Mouse (Mus musculus) left cerebral cortex, postnatal 36 days (tissue): Measurements from ENCODE around the gene B3gnt8. TPM values are rescaled to one million over a fixed set of nuclear protein-coding genes. Genes with fewer than 3 reads are reported as not detected.

Experiments
- DNase-seq, 2 experiments: peaks; one replicate each; pipeline ENCODE4 v3.0.0; 2021 to 2022; ENCODE audit warnings: low spot score in 2 of 2, mixed read lengths in 1 of 2
- intact Hi-C: fragments of 180-260 bp; cut with DNase I; formaldehyde crosslinking; loops from one replicate; pipeline ENCODE4 v1.15.1; 2025
- total RNA-seq, 2 experiments: library from RNA; stranded (reverse); gene quantifications; 2 replicates each; pipeline ENCODE4 v1.2.3; 2021

The B3gnt8 gene
- total RNA-seq, 2 experiments from 2014 or later: 0.20 to 1.1 TPM

DNA sequence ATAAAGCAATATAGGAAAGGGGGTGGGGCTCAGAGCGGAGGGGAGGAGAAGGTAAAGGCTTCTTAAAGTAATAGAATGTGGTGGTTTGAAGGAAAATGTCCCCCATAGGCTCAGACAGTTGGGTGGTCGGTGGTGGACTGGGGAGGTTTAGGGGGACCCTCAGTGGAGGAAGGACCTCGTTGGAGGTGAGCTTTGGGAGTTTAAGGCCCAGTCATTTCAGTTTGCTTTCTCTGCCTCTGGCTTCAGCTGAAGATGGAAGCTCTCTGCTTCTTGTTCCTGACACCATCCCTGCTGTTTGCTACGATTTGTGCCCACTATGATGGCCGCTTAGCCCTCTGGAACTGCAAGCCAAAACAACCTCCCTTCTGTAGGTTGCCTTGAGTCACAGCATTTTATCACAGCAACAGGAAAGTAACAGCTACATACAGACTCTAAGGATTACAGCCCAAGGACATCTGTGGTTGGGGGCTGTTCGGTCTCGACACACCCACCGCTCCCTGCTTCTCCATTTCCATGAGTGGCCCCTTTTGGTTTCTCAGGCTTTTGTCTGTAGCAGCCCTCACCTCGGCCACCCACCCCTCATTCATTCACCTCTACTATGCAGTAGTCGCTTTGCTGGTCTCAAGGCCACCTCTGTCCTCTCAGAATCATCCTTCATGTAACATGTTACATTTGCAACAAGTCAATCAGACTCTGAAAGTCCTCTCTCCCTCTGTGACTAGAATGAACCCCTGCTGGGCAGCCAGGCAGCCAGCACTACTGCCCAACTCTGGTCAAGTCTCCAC is 8.9 kb upstream of the B3gnt8 start:
- no peak for DNase-seq
- intact Hi-C loops: no loop called here

DNA sequence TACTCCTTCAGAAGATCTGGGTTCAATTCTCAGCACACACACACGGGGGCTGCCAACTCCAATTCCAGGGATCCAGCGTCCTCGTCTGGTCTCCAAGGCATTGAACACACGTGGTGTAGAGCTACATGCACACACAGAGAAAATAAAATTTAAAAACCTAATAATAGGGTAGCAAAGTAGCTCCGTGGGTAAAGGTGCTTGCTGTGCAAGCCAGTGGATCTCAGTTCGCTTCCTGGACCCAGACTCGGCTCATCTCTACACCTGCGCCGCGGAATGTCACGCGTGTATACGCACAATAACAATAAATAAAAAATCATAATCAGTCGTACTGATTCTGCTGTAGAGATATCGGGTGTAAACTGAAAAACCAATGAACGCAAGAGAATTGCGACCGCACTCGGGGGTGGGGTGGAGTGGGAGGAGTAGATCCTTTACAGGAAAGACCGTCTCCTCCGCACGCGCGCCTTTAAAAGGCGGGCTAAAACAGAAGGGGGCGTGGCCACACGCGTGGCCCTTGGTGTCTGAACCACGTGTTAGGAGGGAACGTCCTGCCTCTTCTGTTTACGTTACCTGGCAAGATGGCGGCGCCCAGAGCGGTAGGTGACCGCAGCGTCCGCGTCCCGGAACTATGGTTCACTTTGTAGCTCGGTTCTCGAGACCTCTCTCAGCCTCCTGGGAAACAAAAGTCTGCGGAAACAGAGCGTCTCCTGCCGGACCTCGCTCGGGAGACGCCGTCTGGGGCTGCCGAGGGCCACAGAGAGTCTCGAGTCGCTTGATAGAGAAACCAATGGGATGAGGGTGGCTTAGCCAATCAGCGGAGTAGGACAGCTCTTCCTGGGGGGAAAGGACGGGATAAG is 7.4 kb upstream of the B3gnt8 start, which contains the start of gene Dmac2:
Gene Dmac2 (plus strand): TSS at position 550 of the 857 bp plus-strand sequence.
- intact Hi-C loops: no loop called here
- DNase-seq: peak; percentile 90 to 91

DNA sequence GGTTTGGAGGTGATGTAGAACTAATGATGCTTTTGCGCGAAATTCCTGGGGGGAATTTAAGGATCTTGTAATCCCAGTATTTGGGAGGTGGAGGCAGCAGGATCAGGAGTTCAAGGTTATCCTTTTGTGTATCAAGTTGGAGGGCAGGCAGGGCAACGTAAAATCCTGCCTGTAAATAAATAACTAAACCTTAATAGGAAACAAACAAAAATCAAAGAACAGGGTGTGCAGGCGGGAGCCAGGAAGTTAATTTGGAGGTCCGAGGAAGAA is 6.8 kb upstream of the B3gnt8 start:
- intact Hi-C loops: no loop called here
- no peak for DNase-seq

DNA sequence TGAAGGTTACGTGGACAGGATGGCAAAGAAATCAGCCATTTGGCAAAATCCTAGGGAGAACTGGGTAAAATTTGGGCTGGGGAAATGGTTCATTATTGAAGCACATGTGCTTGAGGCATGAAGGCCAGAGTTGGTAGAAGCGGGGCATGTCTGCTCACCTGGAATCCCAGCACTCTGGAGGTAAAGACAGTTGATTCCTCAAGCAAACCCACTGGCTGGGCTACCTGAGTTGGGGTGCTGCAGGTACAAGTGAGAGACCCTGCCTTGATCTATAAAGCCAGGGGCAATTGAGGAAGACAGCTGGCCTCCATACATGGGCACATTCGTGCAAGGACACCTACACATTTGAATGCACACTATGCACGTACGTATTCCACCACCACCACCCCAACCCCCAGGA is 6.4 kb upstream of the B3gnt8 start:
- intact Hi-C loops: no loop called here
- peak in 1 of 2 experiments; percentile 2 for DNase-seq

DNA sequence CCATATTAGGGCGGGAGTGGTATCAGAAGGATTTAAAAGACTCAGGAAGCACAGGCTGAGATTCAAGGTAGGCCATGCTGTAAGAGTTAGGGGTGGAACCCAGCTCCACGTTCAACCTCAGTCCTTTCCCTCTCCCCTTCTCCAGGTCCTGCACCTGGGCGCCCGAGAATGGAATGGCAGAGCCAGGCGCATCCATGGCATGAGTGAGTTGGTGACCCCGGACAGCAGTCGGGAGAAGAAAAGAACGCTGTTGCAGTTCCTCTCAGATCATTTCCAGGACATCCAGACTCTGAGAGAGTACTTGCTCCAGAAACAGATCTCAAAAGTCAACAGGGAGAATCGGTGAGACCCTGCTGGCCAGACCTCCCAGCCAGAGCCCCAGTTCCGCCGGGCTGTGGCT is 5.7 kb upstream of the B3gnt8 start:
- intact Hi-C loops: no loop called here
- no peak for DNase-seq

DNA sequence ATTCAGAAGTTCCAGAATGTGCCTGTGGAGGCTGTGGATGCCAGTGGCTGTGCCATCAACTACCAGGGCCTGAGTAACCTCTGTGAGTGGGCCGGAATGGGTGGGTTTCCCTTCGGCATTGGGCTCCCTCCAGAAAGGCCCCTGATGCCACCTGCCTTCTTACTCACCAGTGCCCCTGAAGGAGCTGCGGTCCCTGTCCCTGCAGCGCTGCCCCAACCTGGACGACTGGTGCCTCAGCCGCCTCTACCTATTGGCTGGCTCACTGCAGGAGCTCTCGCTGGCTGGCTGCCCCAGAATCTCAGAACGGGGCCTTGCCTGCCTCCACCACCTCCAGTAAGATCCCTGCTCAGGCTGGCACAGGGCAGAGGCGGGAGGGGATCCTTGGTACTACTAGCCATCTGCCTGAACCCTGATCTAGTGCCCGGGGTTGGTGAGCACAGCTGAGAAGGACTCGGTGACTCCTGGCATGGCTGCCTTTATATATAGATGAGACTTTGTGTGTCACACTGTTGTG is 2.5 kb upstream of the B3gnt8 start:
- DNase-seq: no peak
- intact Hi-C loops: no loop called here

DNA sequence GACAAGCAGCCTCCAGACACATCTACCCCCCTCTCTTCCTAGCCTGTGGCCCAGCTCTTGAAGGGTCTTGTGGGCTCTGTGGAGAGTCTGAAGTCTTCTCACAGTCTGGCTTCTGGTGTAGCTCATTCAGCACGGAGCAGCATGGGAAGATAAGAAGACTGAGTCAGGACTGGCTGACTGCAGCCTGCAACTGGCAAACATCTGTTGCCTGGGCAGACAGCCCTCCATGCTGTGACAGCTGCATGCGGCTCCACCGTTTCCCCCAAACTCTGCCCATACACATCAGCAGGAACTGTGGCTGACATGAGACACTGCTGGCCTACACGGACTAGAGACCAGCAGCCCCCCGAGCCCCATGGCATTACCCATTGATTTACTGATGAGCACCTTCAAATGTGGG is 1.6 kb upstream of the B3gnt8 start:
- intact Hi-C loops: no loop called here

DNA sequence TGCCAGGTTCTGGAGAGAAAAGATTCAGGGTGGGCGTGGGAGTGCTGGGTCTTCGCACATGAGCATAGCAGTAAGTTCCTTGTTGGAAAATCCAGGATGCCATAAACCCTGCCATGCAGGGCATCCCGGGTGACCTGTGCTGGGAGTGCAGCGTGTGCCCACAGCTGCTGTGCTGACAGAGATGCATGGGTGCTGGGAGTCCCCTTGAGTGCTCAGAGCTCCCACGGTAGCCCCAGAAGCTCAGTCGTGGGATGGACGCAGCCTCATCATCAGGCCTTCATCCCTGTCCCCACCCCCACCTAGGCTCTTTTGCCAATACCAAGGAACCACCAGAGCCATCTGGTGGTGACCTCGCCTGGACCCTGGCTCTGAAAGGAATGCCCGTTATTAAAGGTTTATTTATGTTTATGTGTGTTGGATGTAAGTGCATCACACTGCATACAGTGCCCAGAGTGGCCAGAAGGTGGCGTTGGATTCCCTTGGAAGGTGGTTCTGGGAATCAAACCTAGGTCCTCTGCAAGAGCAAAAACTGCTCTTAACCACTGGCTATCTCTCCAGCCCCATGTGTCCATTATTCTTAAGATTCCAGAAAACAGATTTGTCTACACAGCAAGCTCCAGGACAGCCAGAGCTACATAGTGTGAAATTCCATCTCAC is 732 bp upstream of the B3gnt8 start:
- intact Hi-C loops: no loop called here
- DNase-seq: no peak

More for the DNA sequence above, 1.6 kb upstream of the B3gnt8 start:
- DNase-seq: no peak

DNA sequence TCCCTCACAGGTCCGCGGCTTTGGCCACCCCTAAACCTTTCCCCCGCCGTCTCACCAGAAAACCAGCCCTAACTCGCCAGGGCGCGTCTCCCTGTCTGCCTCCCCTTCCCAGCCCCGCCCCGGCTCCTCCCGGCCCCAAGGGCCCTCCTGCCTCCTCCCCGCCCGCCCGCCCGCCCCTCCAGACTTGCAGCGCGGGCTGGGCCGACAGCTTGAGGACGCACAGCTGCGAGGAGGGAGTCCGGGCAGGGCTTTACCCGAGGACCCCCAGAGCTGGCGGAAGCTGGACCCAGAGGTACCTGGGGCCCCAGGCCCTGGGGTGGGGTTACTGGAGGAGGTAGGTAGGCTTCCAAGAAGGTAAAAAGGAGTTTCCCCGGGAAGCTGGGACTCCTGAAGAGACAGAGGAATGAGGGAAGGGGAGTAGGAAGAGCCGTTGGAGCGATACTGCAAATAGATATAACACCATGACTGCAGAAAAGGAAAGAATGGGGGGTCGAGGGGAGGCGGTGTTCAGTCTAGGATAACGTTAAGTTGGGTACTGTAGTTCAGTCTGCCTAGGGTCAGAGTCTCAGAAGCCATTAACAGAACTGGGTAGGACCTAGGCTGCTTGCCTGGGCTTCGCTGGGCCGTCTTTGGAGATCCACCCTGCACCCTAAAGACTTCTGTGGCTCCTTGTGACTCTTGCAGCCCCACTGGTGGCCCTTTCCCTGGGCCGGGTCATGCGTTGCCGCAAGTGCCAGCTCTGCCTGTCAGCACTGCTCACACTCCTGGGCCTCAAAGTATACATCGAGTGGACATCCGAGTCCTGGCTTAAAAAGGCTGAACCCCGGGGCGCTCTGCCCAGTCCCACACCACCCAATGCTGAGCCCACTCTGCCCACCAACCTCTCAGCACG is 1.2 kb downstream of the B3gnt8 start:
- DNase-seq: no peak
- intact Hi-C loops: no loop called here

DNA sequence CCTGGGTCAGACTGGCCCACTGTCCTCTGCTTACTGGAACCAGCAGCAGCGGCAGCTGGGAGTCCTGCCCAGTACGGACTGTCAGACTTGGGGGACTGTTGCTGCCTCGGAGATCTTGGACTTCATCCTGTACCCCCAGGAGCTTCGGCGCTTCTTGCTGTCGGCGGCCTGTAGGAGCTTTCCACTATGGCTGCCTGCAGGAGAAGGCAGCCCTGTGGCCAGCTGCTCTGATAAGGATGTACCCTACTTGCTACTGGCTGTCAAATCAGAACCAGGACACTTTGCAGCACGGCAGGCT is 1.8 kb downstream of the B3gnt8 start:
- intact Hi-C loops: no loop called here
- no peak for DNase-seq

DNA sequence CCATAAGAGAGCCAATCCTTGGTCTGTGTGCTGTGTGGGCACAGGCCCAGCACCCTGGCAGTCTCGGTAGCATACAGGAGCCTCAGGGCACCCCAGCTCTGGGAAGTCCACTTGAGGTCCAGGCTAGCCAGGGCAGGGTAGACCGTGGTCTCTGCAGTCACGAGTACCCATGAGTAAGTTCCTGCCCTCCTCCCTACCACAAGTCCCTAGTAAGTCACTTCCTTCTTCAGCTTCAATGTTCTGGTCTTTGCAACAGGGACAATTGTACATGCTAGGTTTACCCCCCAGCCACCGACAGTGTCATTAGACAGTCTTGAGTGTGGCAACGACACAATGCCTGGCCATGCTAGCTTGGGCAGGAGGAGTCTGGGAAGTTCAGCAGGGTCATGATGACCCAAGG is 6.2 kb downstream of the B3gnt8 start:
- intact Hi-C loops: no loop called here
- DNase-seq: no peak

DNA sequence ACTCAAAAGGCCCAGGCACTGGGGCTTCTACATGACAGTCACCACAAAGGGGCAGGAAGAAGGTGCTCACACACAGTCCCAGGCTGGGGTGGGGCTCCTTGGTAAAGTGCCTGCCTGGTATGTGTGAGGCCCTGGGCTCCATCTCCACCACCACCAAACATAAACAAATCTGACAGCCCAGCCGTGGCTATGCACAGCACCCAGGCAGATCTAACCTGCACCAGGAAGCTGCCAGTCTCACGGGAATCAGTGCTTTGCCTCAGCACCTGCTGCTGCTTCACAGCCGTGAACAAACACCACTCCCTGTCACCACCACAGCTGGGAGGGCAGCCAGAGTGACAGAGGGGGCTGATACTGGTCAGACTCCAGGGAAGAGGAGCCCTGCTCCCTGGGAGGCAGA is 9.9 kb downstream of the B3gnt8 start:
- no peak for DNase-seq
- intact Hi-C loops: no loop called here

DNA sequence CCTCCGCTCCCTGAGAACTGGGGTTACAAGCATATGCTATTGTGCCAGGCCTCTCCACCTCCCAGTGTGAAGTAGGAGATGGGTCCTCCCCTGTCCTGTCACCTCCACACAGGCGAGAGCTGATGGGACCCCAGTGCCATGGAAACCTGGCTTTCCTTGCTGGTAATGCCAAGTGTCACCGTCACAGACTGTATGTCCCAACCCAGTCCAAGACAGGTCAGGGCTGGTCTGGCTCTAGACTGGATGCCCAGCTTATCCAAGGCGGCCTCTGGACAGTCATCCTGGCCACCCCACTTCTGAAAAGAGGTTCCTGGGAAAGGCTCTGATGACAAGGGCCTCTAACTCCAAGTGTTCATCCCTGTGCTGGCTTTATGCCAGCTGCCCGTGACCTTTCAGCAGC is 10.6 kb downstream of the B3gnt8 start:
- intact Hi-C loops: no loop called here

DNA sequence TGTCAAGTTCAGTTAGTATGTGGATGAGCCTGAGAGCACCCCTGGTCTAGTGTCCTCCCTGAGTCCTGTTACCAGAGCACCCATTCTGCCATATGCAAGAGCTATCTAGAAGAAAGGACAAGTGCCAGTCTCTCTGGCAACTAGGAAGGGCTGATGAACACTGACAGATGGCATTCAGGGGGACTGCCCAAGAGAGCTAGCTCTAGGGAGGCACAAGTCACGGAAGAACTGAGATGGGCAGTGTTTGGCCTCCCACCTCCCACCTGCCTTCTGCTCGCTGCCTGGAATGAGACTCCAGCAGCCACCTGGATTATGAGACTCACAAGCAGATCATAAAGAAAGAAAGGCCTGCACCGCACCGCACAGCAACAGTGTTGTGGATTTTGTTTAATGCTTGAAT is 13.3 kb downstream of the B3gnt8 start:
- peak; percentile 50 to 58 for DNase-seq
- intact Hi-C loops: no loop called here

More for the DNA sequence above, 10.6 kb downstream of the B3gnt8 start:
- no peak for DNase-seq

DNA sequence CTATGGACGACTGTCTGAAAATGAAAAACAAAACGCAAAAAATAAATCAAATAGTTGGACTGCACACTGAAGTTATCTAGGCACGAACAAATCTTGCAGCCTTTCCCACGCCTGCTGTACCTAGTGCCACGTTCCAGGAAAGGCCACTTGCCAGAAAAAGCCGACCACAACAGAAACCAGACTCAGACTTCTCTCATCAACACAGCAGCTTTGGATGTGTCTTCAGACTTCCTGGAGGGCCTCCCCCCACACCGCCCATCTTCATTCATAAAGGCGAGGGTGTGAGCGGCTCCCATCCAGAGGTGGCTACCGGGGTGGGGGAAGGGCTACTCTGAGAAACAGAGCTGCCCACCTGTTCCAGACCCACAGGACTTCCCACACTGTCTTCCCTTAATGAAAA is 17.7 kb downstream of the B3gnt8 start:
- DNase-seq: no peak
- intact Hi-C loops: no loop called here

DNA sequence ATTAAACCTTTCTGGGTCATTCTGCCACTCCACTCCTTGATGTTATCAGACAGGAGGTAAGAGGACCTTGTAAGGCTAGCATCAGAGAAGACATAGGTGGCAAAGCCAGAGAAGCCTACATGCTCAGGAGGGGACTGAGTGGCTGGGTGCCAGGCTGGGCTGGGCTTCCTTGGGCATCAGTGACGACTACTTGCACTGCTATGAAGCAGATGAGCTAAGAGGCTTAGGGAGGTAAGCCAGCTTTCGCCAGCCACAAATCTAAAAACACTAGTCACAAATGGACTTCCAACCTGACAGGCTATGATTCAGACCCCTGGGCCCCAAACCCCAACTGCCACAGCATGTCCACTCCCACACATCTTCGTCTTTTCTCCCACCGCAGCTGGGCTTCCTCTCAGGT is 18.2 kb downstream of the B3gnt8 start:
- intact Hi-C loops: no loop called here
- no peak for DNase-seq

DNA sequence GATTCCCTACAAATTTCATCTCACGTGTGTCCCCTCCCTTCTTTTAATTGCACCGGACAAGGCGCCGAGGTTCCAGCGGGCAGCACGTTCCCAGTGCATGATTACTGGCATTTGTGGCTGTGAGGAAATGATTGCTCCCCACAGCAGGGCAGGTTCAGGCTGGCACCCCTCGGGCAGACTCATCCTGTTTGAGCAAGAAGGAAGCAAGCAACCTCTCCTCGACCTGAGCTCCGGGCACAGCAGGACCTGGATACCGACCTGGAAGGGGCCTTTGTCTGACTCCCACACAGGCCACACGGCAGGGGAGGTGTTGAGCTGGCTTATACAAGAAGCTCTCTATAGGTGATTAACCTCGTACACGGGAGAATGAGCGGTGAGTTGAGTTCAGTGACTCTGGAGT is 18.6 kb downstream of the B3gnt8 start:
- no peak for DNase-seq
- intact Hi-C loops: no loop called here

DNA sequence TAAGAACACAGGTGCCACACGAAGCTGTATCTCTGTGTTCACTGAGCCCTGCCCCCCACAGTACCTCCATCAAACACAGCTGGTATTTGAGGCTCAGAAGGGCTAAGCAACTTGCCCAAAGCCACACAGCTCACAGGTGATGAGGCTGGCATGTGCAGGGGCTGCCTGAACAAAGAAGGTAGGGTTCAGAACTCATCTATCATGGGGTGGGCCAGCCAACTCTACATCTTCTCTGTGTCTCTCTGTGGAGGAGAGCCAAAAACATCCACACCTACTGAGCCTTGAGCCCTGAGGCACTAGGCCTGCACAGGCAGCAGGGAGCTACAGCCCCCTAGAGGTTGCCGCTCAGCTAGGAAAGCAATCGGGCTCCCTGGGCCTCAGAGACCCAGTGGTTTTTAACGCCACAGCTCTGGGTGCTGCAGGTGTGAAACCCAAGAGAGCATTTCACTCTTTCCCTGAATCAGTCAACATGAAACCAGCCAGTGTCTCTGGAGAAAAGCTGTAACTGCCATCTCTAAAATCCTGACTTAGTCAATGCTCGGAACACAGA is 21.2 kb downstream of the B3gnt8 start:
- DNase-seq: no peak
- intact Hi-C loops: no loop called here

DNA sequence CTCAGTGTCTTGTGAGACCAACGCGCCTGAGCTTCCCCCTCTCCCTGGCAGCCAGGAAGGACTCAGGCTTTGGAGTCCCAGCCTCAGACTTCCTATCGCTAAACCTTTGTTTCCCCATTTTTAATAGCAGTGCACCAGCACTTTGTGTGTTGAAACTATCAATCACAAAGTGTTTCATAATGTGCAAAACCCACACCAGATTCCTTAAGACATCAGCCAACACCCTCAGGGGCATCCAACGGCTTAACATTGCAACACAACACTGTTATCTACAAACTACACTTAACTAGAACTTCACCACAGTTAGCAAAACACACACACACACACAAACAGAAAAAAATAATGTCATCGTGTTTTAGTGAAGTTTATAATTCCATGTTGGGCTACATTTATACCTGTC is 23.4 kb downstream of the B3gnt8 start:
- intact Hi-C loops: no loop called here
- DNase-seq: no peak
